Mouse (Mus musculus) frontal cortex, postnatal 25 days (tissue): ENCODE data around the gene Fars2.
A peak's percentile ranks its signal among the peaks of the same experiment; 100 is the strongest.

Source experiments
- DNase-seq, 2 experiments: peaks; one replicate each; pipeline ENCODE4 v3.0.0; 2022; ENCODE audit warnings: low spot score in 2 of 2

Gene Fars2

GRCm38 (mm10) chr13:36117143-36118014, at the start of gene Fars2, which contains the start of gene Lyrm4:
TSS of gene Fars2 (plus strand) at chr13:36117412.
TSS of gene Lyrm4 (minus strand) at chr13:36117526.
- DNase-seq: peak; percentile 94 to 95

GRCm38 (mm10) chr13:36074484-36074883, 42.7 kb upstream of the Fars2 start:
- DNase-seq: no peak

GRCm38 (mm10) chr13:36081591-36081990, 35.6 kb upstream of the Fars2 start:
- no peak for DNase-seq

DNA sequence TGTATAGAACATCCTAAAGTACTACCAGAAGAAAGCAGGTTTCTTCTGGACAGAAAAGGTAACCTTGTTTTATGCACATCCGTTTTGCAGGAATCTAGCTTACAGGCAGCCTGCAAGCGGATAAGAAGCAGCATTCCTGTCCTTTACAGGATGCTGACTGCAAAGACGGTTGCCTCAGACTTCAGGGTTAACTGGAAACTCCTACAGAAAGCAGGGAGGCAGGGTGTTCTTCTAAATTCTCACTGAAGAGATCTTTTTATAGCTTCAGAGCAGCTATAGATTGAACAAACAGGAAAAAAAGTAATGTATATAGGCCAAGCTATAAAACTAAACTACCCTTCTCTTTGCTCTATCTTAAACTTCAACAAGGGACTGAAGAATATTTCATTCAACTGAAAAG, 32.5 kb upstream of the Fars2 start:
- no peak for DNase-seq

DNA sequence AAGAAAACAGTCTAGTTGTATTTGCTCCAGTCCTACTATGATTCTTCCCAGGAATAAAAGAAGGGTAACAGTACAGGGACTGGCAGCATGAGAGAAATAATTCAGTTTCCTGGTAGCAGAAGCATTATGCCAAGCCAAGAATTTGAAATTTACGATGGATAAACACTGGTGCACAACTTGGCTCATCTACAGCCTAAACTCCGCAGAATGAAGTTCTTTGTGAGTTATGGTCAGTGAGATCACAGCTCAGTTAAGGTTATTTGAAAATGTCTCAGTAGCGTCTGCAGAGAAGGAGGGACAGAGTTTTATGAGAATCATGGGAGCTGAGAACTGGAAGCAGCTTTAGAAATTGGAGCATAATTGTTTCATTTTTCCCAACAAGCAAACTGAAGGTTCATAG, 31.2 kb upstream of the Fars2 start:
- DNase-seq: no peak

- DNase-seq: no peak
These were observed 30.4 kb upstream of the Fars2 start for GRCm38 (mm10) chr13:36086608-36087391.

GRCm38 (mm10) chr13:36087427-36087826, 29.8 kb upstream of the Fars2 start:
- DNase-seq: no peak

- no peak for DNase-seq
These were observed 29.0 kb upstream of the Fars2 start for GRCm38 (mm10) chr13:36088168-36088567.

DNA sequence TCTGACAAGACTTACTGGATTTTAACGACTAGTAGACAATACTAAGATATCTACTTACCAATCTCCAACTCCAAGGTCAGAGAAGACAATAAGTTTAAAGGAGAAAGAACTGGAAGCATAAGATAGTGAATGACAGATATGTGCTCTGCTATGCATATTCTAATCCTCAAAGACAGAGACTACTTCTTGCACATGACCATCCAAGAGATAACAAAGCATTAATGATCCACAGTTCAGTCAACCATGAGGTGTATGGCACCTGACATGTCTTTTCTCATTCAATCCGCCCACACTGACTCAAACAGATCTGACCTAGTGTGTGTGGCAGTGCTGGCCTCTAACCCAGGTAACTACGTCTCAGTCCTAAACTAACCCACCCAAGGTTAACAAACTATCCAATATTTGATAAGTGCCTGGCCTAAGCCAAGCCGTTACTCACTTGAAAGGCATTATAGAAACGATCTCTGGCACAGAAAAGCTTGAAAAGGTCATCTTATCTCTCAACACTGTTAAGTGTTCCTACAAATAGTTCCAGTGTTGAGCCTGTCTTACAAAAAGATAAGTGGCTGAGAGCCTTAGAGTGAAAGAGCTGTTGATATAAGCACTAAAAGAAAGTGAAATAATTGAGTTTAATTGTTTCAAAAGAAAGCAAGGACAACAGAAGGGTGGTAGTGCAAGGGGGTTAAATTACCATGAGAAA, 20.4 kb upstream of the Fars2 start:
- DNase-seq: no peak

- no peak for DNase-seq
These were observed 11.6 kb upstream of the Fars2 start for GRCm38 (mm10) chr13:36105591-36105990.

- no peak for DNase-seq
These were observed 8.7 kb upstream of the Fars2 start for GRCm38 (mm10) chr13:36108528-36108927.

DNA sequence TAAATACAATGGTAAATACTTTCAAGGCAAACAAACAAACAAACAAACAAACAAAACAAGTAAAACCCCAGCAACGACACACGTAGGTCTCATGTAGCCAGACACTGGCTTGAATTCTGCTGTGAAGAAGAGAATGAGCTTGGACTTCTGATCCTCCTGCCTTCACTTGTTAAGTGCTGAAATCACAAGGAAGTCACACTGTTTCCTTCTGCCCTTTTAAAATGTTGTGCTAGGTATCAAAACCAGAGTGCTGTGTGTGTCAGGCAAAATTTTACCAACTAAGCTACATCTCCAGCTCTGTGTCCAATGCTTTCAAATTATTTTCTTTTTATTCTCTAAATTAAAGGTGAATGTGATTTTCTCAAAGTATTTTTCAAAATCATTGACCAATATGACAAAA, 5.9 kb upstream of the Fars2 start:
- DNase-seq: no peak

DNA sequence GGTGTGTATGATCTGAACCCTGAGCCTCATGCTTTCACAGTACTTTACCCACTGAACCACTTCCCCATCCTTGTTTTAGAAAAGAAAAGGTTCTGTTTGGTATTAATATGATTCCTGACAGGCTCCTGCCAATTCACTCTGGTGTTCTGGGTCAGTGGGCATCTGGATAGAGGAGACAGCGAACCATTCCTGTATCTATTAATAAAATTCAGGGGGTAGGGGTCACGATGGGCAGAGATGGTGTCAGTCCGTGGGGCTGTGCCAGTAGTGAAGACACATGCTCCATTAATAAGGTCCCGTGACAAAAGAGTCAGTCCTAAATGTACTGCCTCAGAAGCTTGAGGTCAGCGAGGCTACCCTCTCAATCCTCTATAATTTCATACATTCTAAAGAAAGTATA, 4.0 kb upstream of the Fars2 start:
- no peak for DNase-seq

- DNase-seq: peak; percentile 19 to 22
These were observed 581 bp upstream of the Fars2 start for GRCm38 (mm10) chr13:36116520-36117142.

- DNase-seq: no peak
These were observed 2.5 kb downstream of the Fars2 start for GRCm38 (mm10) chr13:36119684-36120083.

- DNase-seq: no peak
These were observed 3.4 kb downstream of the Fars2 start for GRCm38 (mm10) chr13:36120606-36121005.

DNA sequence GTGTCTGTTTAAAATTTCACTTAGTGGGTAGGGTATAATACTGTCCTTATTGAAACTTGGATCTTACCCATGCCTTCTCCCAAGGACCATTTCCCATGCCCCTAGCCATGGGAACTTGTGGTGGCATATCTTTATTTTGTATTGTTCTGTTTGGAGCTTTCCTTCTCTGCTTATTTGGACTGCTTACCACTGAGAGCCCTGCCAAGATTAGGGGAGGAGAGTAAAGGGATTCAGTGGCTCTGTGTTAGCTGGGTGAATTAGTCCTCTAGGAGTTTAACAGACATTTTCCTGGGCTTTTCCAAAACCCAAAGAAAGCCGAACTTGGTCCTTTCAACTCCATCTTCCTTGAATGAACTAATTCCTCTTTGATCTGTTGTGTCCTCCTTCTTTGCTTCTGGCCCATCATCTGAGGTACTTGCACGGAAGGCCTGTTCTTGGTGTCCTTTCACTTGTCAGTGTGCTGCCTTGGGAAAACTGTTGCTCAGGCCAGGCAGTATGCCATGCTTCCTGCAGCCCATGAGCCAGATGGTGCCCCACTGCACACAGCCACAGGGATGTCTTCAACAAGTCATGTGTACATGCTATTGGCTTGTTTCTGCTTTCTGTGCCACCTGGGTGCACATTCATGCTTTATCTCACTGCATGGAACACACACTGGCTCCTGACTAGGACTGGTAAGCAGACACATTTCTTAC, 12.3 kb downstream of the Fars2 start:
- DNase-seq: no peak

GRCm38 (mm10) chr13:36131401-36131800, 14.2 kb downstream of the Fars2 start:
- DNase-seq: no peak

- no peak for DNase-seq
These were observed 14.9 kb downstream of the Fars2 start for GRCm38 (mm10) chr13:36131992-36132649.

DNA sequence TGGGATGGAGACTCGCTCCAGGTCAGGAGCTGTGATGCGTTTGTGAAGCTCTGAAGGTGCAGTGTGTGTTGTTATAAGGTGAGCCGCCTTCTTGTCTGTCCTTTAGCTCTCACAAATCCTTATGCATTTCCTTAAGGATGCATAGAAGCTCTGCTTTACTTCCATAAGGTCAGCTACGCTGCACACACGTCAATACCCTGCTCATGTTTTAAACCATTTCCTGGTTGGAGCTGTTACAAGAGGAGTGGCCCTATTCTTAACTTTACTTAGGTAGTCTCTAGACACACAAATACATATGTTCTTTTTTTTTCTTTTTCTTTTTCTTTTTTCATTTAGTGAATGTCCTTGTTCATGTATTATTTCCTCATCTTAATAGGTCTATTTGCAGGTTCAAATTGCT, 22.5 kb downstream of the Fars2 start:
- DNase-seq: no peak
